Mouse (Mus musculus): ENCODE results near the gene Ezh1.
"Not testable (repeated sequence)": the region's sequence is repeated elsewhere in the genome, so short reads cannot be mapped to it uniquely, and the experiment has no call there.

Gene Ezh1

DNA sequence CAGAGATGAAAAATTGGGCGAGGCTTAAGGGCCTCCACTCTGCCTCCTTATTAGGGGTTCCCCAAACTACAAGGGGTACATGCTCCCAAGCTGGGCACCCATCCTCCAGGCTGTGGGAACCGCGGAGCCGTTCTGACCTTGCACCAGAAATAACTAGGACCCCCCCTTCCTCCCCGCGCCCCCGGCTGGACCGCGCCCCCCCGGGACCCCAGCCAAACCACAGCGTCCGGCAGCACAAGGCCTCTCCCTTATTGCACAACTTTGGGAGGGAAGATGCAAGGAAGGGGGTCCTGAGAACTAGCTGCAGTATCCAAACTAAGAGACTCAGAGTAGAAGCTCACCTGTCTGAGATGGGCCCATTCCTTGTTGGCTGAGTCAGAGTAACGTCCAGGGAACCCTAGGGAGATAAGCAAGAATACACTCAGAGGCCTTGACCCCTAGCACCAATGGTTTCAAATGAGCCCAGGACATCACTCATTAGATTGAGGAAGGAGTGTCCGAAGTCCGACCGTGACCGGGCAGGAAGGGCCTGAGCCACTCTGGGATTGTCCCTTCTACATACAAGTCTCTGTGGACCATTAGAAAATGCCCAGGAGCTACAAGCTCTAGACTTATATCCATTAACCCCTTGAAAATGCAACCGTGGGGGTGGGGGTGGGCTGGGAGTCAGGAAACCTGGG lies 57.8 kb downstream of the Ezh1 start:
- DNase-seq (ENCODE audit: low spot score), result no peak

DNA sequence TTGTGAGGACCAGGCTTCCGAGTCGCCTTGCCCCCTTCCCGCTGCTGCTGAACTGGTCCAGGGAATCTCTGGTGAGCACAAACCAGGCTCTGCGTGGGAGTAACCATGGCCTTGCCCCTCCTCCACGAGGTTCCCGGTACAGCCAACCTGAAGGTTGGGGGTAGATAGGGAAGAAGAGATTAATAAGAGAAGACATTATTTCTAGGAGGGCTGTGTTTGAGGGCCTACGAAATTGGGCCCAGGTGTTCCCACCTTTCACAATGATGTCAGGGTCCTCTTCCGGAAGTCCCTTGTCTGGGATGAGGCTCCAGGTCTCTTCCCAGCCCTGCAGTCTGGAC lies 58.3 kb downstream of the Ezh1 start:
- no peak for DNase-seq (ENCODE audit: low spot score)

DNA sequence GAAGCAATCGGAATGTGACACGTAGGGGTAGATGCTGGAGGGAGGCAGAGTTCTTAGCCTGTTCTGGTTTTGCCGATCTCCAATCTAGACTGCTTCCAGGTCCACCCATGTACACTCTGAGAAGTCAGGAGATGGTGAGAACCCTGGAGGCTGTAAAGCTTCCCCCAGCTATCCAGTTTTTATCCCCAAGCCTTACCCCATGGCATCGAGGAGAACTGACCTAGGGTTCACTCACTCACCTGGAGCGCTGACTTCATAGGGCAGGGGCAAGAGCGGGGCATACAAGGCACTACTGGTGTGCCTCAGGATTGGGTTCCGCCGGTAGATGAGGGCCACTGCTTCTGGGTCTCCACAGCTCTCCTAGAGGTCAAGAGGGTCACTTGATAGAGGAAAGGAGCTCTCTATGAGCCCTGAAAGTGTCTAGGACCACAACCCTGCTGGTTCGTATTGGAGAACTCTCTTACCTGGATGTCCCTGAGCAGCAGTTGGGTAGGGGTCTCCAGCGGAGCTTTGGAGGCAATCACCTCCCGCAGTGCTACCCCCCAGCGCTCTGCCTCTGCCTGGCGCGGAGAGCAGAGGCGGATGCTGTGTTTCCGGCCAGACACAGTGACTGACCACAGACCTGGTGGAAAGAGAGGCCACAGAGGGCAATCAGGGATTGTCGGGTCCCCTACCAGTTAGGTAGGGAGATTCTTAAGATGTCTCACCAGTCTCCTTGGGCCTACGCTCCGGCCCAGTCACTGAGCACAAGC lies 58.9 kb downstream of the Ezh1 start:
- no peak for DNase-seq (ENCODE audit: low spot score)

DNA sequence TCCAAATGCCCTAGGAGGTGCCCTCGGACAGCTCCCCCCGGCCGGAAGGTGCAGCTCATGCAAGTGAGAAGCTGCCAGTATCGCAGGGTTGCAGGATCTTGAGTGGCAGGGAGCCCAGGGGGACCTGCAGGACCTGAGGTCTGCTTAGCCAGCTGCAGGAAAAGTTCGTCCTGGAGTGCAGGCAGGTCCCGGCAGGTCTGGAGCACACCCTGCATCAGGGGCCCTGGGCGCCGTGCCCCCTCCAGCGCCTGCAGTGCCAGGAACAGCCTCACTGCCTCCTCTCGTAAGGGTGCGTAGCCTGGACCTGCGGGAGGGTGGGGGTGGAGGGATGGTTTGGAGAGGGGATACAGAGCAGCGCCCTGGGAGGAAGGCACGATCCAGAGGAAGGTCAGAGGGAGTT lies 59.9 kb downstream of the Ezh1 start:
- no peak for DNase-seq (ENCODE audit: low spot score)

DNA sequence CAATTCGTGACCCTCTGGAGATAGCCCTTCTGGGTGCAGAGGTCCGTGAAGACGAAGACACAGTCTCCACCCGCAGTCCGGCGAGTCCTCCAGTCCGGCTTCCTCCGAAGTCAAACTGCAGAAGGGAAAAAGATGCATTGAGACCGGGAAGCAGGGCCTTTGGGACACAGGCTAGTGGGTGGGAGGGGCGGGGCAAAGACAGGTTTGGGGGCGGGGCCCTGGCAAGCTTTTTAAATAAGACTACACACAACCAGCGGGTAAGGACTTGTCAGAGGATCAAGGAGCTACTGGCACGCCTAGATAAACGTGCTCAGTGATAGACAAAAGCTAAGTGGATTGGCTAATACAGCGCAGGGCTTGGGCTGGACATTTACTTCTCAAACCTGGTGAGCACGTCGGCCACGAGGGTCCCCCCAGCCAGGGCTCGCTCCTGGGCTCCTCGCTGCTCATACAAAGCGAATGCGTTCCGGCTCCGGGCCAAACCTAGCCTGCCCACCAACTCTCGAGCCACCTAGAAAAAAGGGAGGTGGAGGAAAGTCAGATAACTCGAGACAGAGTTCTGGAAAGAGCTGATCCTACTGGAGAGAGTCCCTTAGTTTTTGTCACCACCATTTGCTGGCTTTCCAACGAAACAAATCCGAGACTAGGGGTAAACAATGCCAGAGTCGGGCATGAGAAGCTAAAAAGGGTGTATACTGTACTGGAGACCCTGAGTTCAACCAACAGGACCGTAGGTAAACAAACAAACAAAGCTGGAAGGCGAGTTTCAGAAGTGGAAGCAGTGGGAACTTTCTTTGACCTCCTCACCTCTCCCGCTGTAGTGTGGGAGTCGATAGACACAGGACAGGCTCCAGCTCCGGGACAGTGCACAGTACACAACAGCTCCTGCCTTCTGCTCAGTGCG lies 61.3 kb downstream of the Ezh1 start:
- DNase-seq (ENCODE audit: low spot score), result no peak

DNA sequence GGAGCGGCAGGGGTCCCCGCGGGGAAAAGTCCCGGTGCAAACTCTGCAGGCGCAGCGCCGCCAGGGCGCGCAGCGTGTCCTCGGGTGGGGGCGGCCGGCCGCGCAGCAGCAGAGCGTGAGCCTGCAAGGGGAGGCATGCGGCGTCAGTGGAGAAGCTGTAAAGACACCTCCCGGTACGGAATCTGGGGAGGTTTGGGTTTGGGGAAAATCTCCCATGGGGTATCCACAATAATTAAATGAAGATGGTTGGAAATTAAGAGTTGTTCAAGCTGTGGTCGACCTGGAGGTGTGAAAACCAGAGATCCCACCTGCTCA lies 62.0 kb downstream of the Ezh1 start:
- DNase-seq (ENCODE audit: low spot score), result no peak

DNA sequence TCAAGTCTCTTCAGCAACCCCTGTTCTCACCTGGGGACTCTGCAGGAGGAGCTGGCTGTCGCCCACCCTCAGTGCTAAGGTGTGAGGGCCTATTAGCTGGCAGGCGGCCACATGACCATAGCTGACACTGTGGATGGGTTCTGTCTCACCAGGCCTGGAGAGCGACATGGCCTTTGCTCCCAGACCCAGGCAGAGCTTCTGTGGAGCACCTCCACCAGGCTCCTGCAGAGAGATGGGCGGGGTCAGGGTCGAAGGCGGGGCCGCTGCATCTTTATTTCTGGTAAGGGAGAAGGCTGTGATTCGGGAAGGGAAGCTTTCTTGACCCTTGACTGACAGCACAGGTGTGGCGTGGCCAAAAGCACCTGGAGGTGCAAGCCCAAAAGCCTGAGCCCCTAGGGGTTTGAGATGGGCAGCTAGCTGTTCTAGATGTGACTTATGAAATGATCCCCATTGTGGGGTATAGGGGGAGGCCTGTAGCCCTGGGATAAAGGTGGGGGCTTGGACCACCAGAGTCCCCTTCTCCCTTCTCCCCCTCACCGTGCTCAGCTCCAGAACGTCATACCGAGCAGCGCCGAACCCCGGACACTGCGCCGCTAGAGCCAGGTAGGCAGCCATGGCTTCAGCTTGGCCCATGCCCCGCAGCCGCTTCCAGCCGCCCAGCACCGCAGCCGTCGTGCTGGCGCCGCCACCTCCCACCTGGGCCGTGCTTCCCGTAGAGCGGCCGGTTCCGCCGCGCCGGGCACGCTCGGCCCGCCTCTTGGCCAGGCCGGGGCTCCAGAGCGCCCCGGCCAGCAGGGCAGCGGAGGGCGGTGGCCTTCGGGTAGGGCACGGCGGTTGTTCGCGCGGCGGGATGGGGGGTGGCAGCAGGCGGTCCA lies 62.5 kb downstream of the Ezh1 start:
- no peak for DNase-seq (ENCODE audit: low spot score)

DNA sequence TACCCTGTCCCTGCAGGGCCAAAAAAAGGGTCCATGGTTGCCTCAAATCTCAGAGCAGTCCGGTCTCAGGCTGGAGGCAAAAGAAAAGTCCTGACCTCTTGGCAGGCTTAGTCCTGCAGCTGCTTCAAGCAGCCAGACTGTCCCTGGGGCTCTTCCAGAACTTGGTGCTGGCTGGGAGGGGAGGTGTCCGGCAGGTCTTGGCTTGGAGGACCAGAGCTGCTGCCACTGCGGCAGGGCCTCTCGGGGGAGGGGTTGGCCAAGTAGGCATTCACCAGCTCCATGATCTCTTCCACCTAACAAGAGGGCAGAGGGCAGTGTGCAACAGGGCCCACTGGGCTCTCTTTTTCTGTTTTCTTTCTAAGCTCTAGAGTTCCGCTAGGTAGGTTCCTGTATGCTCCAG lies 63.5 kb downstream of the Ezh1 start:
- no peak for DNase-seq (ENCODE audit: low spot score)

DNA sequence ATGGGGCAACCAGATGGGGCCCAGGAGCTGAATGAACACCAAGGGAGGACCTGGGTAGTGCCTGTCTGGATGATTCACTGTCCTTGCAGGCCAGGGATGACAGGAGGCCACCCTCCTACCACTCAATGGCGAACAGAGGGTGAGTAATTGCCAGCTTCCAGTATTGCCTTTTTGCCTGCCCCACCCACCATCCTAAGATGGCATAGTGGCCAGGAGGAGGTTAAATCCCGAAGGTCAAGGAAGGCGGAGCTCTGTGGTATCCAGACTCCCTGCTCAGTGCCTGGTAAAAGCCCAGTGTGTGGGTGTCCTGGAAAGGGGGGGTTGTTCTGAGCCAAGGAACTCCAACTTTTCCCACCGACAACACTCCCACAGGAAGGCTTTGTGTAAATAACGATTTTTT lies 64.0 kb downstream of the Ezh1 start:
- DNase-seq (ENCODE audit: low spot score), result no peak

DNA sequence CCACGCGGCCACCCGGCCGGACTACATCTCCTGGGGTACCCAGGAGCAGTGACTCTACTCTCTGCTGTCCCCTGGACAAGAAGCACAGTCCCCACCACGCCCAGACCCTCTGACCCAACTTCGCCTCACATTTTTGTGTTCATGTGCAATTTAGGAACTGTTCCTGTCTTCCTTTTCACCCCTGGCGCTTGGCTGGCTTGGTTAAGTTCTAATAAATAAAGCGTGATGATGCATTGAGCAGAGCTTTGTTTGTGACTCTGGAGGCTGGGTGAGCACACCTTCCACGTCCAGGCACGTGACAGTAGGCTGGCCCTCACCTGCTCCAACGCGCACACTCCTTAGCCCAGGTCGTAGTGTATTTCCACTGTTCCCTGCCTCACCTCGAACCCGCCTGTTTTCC lies 64.7 kb downstream of the Ezh1 start:
- DNase-seq (ENCODE audit: low spot score), result no peak

DNA sequence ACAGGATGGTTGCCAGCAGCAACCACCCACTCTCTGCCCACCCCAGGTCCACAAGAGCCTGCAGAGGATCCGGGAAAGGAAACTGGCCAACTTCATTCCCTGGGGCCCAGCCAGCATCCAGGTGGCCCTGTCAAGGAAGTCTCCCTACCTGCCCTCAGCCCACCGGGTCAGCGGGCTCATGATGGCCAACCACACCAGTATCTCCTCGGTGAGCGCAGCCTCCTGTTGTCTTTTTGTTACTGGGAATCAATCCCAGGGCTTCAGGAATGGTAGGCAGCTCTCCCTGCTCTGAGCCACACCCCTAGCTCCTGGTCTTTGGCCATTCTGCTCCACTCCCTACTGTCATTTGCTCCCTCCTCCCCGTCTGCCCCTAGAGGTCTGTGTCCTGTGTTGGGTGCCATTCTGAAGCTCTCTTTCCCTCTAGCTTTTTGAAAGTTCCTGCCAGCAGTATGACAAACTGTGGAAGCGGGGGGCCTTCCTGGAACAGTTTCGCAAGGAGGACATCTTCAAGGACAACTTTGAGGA lies 65.2 kb downstream of the Ezh1 start:
- DNase-seq (ENCODE audit: low spot score), result not testable (repeated sequence)

DNA sequence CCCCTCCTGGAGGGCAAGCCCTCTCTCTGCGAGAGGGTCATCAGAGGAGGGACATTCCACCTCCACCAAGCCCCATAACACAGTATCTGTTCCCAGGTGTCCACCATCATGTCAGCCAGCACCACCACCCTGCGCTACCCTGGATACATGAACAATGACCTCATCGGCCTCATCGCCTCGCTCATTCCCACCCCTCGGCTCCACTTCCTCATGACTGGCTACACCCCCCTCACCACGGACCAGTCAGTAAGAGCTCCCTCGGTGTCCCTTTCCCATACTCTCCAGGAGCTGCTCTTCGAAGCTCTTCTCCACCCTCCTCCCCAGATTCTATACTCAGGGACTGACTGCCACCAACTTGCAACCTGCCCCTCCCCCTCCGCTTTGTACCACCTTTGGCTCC lies 66.1 kb downstream of the Ezh1 start:
- DNase-seq (ENCODE audit: low spot score), result not testable (repeated sequence)

DNA sequence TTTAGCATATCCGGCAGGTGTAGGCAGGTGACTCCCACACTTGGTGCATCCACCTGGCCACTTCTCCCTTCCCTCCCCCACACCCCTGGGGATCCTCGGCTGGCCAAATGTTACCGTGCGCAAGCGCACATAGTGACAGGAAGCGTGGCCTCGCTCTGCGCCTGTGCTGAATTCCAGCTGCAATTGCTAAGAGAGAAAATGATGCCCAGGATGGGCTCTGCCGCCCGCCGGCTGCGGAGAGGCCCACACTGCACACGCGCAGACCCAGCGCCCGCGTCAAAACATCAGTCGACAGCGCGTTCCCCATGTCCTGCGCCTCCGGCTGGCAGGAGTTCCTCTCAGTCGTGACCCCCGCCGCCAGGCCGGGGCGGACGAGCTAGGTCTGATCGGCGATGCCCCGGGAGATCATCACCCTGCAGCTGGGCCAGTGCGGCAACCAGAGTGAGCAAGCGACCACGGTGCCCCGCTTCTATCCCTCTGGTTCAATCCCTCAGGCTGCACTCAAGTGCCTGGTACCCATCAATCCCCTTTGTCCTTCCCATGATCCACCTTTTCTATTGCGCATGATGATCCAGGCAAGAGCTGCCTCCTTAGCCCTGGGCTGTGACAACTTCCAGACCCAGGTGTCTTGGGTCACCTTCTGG lies 70.4 kb downstream of the Ezh1 start, which contains the start of gene Tubg2:
TSS of gene Tubg2 (plus strand) at position 180 of the 644 bp plus-strand sequence.
- peak; percentile 82 for DNase-seq (ENCODE audit: low spot score)

DNA sequence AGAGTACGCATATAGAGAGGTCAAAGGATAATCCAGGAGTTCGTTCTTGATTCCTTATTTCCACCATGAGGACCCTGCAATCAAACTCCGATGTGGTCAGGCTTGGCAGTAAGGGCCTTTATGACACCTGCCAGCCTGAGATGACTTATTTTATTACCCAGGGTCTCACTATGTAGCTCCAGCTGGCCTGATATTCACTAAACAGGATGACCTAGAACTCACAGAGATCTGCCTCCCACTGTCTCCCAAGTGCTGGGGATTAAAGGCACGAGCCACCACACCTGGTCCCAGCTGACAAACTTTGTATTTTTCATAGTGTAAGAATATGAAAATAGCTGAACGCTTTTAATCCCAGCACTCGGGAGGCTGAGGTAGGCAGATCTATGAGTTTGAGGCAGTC lies 71.1 kb downstream of the Ezh1 start:
- DNase-seq (ENCODE audit: low spot score), result no peak

DNA sequence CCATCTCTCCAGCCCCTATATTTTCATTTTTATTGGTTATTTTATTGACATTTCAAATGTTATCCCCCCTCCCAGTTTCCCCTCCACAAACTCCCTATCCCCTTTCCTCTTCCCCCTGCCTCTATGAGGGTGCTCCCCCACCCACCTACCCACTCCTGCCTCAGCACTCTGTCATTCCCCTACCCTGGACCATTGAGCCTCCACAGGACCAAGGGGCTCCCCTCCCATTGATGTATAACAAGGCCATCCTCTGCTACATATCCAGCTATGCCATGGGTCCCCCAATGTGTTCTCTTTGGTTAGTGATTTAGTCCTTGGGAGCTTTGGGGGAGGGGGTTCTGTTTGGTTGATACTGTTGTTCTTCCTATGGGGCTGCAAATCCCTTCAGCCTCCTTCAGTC lies 71.6 kb downstream of the Ezh1 start:
- DNase-seq (ENCODE audit: low spot score), result no peak

DNA sequence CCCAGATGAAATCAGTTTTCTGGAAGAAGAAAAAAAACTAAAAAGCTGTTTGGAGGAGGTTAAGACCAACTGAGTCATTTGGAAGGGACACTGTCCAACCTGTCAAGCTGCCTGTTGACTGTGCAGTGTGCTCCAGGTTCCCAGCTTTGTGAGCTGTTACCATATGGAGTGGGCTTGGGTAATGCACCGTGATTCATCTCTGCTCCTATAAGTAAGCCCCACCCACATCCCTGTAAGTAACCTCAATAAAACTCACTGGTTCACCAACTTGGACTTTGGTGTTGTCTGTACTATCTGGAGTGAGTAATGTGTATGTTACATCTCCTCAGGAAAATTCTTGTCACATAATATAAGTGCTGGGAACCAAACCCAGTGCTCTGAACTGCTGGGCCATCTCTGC lies 73.4 kb downstream of the Ezh1 start:
- no peak for DNase-seq (ENCODE audit: low spot score)

DNA sequence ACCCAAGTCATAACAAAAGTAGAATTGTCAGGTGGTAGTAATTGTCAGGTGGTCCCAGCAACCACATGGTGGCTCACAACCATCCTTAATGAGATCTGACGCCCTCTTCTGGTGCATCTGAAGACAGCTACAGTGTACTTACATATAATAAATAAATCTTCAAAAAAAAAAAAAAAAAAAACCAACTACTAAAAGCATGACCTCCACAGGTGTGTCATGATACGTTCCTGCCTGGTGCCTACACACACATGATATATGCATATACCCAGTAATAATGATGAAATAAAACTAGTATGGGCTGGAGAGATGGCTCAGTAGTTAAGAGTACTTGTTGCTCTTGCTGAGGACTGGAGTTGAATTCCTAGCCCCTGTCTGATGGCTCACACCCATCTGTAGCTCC lies 75.2 kb downstream of the Ezh1 start:
- no peak for DNase-seq (ENCODE audit: low spot score)

DNA sequence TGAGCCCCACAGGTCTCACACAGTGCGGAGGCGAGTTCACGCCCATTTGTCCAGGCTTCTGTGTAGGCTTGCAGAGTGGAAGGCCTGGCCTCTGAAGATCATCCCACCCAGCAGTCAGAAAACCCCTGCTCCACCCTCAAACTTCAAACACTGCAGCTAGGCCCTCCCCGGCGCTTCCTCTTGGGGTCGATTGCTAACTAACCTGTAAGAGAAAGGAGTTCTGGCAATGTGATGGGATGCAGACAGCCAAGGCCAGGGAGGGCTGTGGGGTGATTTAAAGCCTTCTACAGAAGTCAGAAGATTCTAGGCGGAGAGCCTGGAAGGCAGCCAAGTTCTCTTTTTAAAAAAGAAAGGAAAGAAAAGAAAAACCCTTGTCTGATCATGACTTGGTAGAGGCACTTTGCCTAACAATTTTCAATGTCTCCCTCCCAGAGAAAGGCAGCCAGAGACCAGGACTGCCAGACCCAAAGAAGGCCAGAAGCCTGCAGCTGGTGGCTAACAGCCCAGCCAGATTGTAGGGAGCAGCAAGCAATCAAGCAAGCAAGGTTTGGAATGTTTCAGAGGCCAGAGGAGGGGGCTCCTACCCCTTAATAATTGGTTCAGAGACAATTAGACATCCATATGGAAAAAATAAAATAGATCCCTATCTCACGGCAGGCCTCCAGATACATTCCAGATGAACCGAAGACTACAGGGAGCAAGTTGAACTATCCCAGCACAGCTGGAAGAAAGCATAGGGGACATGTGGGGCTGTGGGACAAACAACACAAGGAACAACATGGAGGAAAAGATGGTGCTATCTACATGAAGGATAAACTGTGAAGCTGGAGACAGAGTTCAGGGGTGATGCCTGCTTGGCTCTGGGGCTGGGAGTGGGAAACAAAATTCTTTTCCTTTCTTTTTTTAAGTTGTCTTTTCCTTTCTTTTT lies 76.8 kb downstream of the Ezh1 start:
- no peak for DNase-seq (ENCODE audit: low spot score)

DNA sequence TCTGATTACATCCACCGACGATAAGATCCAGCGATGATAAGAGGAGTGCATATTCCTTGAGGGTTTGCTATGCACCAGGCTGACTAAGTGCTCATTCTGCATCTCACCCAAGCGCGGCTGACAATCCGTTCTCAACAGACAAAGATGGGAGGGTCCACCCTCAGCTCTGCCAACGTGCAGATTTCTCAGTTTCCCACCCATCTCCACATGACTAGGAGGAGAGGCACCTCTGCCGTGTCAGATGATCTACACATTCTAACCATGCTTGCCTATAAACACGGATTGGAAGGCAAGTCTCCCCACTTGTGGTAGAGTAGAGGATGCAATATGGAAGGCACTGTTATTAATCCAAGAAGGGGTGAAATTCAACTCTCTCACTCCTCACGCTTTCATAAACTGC lies 77.5 kb downstream of the Ezh1 start:
- DNase-seq (ENCODE audit: low spot score), result no peak

DNA sequence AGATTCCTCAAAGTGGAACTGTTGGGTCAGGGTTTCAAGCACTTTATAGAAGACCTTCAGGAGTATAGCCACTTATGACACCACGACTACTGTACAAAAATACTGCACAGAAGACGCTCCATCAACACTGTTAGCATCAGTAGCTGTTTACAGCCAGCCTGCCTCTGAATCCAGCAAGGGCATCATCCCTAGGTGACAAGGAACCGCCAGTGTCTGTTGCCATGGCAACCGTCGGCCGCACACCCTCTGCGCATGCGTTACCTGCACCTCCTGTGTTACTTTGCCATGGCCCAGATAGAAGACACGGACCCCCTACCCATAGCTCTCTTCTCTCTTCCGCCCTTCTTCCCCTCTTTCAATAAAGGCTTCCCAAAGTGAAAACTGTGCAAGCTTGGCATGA lies 79.9 kb downstream of the Ezh1 start:
- DNase-seq (ENCODE audit: low spot score), result peak; percentile 70

Data from embryo, embryonic 10 days (tissue).